Mouse (Mus musculus) ovary, adult 18-20 months (tissue): Measurements from ENCODE around the gene Cmbl.

Experiments
- DNase-seq: peaks from one replicate; pipeline ENCODE4 v3.0.0; 2022; ENCODE audit warnings: low spot score, mixed read lengths

Gene Cmbl

GRCm38 (mm10) chr15:31565184-31565583 is at the start of gene Cmbl:
Gene Cmbl (plus strand): TSS chr15:31565389.
- DNase-seq = no peak

GRCm38 (mm10) chr15:31517186-31517585 is 48.0 kb upstream of the Cmbl start:
- no peak for DNase-seq

GRCm38 (mm10) chr15:31518371-31518770 is 46.8 kb upstream of the Cmbl start:
- DNase-seq = no peak

- DNase-seq = no peak
Observed at GRCm38 (mm10) chr15:31519000-31519399, 46.2 kb upstream of the Cmbl start.

GRCm38 (mm10) chr15:31526463-31526862 is 38.7 kb upstream of the Cmbl start:
- no peak for DNase-seq

GRCm38 (mm10) chr15:31528477-31528876 is 36.7 kb upstream of the Cmbl start:
- DNase-seq = no peak

- DNase-seq = no peak
Observed at GRCm38 (mm10) chr15:31529103-31529502, 36.1 kb upstream of the Cmbl start.

GRCm38 (mm10) chr15:31529811-31530658 is 35.2 kb upstream of the Cmbl start:
- no peak for DNase-seq

- peak; percentile 81 for DNase-seq
Observed at GRCm38 (mm10) chr15:31530659-31531445, 34.3 kb upstream of the Cmbl start, which contains the start of gene March6. Gene March6 (minus strand): TSS chr15:31531053.

GRCm38 (mm10) chr15:31531446-31532330 is 33.5 kb upstream of the Cmbl start:
- no peak for DNase-seq

- DNase-seq = no peak
Observed at GRCm38 (mm10) chr15:31532331-31533021, 32.7 kb upstream of the Cmbl start.

GRCm38 (mm10) chr15:31533529-31533928 is 31.7 kb upstream of the Cmbl start:
- DNase-seq = no peak

- no peak for DNase-seq
Observed at GRCm38 (mm10) chr15:31534421-31535258, 30.5 kb upstream of the Cmbl start.

GRCm38 (mm10) chr15:31535259-31535855 is 29.8 kb upstream of the Cmbl start:
- no peak for DNase-seq

- DNase-seq = no peak
Observed at GRCm38 (mm10) chr15:31536051-31536737, 29.0 kb upstream of the Cmbl start.

- DNase-seq = no peak
Observed at GRCm38 (mm10) chr15:31537706-31538105, 27.5 kb upstream of the Cmbl start.

GRCm38 (mm10) chr15:31538346-31538745 is 26.8 kb upstream of the Cmbl start:
- DNase-seq = no peak

GRCm38 (mm10) chr15:31539643-31540512 is 25.3 kb upstream of the Cmbl start:
- DNase-seq = no peak

- DNase-seq = no peak
Observed at GRCm38 (mm10) chr15:31540513-31540802, 24.7 kb upstream of the Cmbl start.
